Mouse (Mus musculus) CH12.LX (cell line): ENCODE measurements around the gene 2210011C24Rik. TPM values are rescaled to one million over a fixed set of nuclear protein-coding genes. Genes with fewer than 3 reads are reported as not detected.
A peak's percentile ranks its signal among the peaks of the same experiment; 100 is the strongest.

ENCODE experiments used
- DNase-seq: peaks from one replicate; pipeline ENCODE4 v3.0.0-alpha.2; 2013; ENCODE audit errors: extremely low read depth
- H3K27ac ChIP-seq: 2 replicates; pipeline ENCODE4 v1.5.1; 2012; ENCODE audit warnings: low read depth, mild to moderate bottlenecking, control low read depth, moderate library complexity; ENCODE audit not compliant: insufficient read depth
- H3K27me3 ChIP-seq: replicated peaks from 2 replicates; pipeline ENCODE3; 2012; ENCODE audit warnings: inconsistent platforms
- H3K36me3 ChIP-seq, 2 experiments: replicated peaks in 1 of 2; 2 replicates each; pipeline versions ENCODE3 to v1.6.1; 2012; ENCODE audit warnings: inconsistent platforms in 1 of 2, low read length in 1 of 2, mild to moderate bottlenecking in 1 of 2, mixed read lengths in 1 of 2, moderate library complexity in 1 of 2; ENCODE audit not compliant: control insufficient read depth in 1 of 2, insufficient read depth in 1 of 2
- H3K4me1 ChIP-seq, 2 experiments: 2 replicates each; pipeline ENCODE4 v1.6.1; 2012; ENCODE audit warnings: inconsistent platforms in 1 of 2, moderate library complexity in 1 of 2; ENCODE audit not compliant: insufficient read depth in 2 of 2, control insufficient read depth in 1 of 2
- H3K4me2 ChIP-seq: 2 replicates; pipeline ENCODE4 v1.6.1; 2012; ENCODE audit warnings: low read depth, mild to moderate bottlenecking, control low read depth; ENCODE audit not compliant: poor library complexity, insufficient read depth, severe bottlenecking
- H3K4me3 ChIP-seq, 3 experiments: fragments of 150-350 bp in 1 of 3; sonication (generic) in 1 of 3; replicated peaks in 1 of 3; 2 replicates each; pipeline versions ENCODE3 to v1.5.1; 2011 to 2012; ENCODE audit warnings: low read depth in 2 of 3, low read length in 2 of 3, mild to moderate bottlenecking in 2 of 3, moderate library complexity in 2 of 3, control low read depth in 1 of 3, improper control_type of control experiment in 1 of 3, inconsistent platforms in 1 of 3, mixed read lengths in 1 of 3; ENCODE audit not compliant: poor library complexity in 1 of 3
- H3K79me2 ChIP-seq: replicated peaks from 2 replicates; pipeline ENCODE4 v1.6.1; 2012; ENCODE audit warnings: mild to moderate bottlenecking, moderate library complexity; ENCODE audit not compliant: control insufficient read depth, poor library complexity, insufficient read depth, severe bottlenecking; ENCODE audit errors: extremely low read depth
- H3K9ac ChIP-seq: 2 replicates; pipeline ENCODE4 v1.6.1; 2012; ENCODE audit warnings: low read depth, mild to moderate bottlenecking, control low read depth, moderate library complexity; ENCODE audit not compliant: insufficient read depth
- H3K9me3 ChIP-seq: replicated peaks from 2 replicates; pipeline ENCODE3; 2012; ENCODE audit warnings: low read length, inconsistent platforms, mixed read lengths
- BHLHE40 ChIP-seq: IDR thresholded peaks from 2 replicates; pipeline ENCODE4 v1.6.1; 2011; ENCODE audit warnings: mild to moderate bottlenecking, low read depth, low read length, improper control_type of control experiment
- CTCF ChIP-seq, 2 experiments: IDR thresholded peaks in 1 of 2; conservative IDR thresholded peaks in 1 of 2; 2 replicates each; pipeline ENCODE4 v1.5.1; 2011 to 2012; ENCODE audit warnings: low read depth in 2 of 2, low read length in 2 of 2, improper control_type of control experiment in 1 of 2, inconsistent platforms in 1 of 2, mild to moderate bottlenecking in 1 of 2, moderate library complexity in 1 of 2
- EP300 ChIP-seq: IDR thresholded peaks from 2 replicates; pipeline ENCODE4 v1.6.1; 2011; ENCODE audit warnings: low read length, improper control_type of control experiment
- ETS1 ChIP-seq: conservative IDR thresholded peaks from 2 replicates; pipeline ENCODE4 v1.6.1; 2012; ENCODE audit warnings: low read depth, mild to moderate bottlenecking, inconsistent platforms, low read length, improper control_type of control experiment, moderate library complexity
- IRF4 ChIP-seq: IDR thresholded peaks from 2 replicates; pipeline ENCODE4 v1.6.1; 2014; ENCODE audit warnings: low read depth, mild to moderate bottlenecking, inconsistent platforms, low read length, improper control_type of control experiment
- KAT2A ChIP-seq: IDR thresholded peaks from 2 replicates; pipeline ENCODE4 v1.6.1; 2012; ENCODE audit warnings: low read length, improper control_type of control experiment, inconsistent platforms; ENCODE audit not compliant: insufficient replicate concordance
- MAZ ChIP-seq: IDR thresholded peaks from 2 replicates; pipeline ENCODE4 v1.6.1; 2012; ENCODE audit warnings: low read depth, mild to moderate bottlenecking, inconsistent platforms, low read length, improper control_type of control experiment, moderate library complexity
- MXI1 ChIP-seq: IDR thresholded peaks from 2 replicates; pipeline ENCODE4 v1.6.1; 2011; ENCODE audit warnings: mild to moderate bottlenecking, low read depth, low read length, improper control_type of control experiment
- MYC ChIP-seq: IDR thresholded peaks from 2 replicates; pipeline ENCODE4 v1.6.1; 2011; ENCODE audit warnings: low read depth, mild to moderate bottlenecking, improper control_type of control experiment, low read length
- NELFE ChIP-seq: IDR thresholded peaks from 2 replicates; pipeline ENCODE4 v1.6.1; 2011; ENCODE audit warnings: low read depth, low read length, improper control_type of control experiment
- NRF1 ChIP-seq: IDR thresholded peaks from 2 replicates; pipeline ENCODE4 v1.6.1; 2014; ENCODE audit warnings: low read depth, mild to moderate bottlenecking, inconsistent platforms, low read length, improper control_type of control experiment, moderate library complexity
- RAD21 ChIP-seq: IDR thresholded peaks from 2 replicates; pipeline ENCODE4 v1.6.1; 2011; ENCODE audit warnings: low read depth, mild to moderate bottlenecking, low read length, improper control_type of control experiment, moderate library complexity
- SIN3A ChIP-seq: IDR thresholded peaks from 2 replicates; pipeline ENCODE4 v1.6.1; 2012; ENCODE audit warnings: low read length, improper control_type of control experiment, inconsistent platforms
- SMC3 ChIP-seq: IDR thresholded peaks from 2 replicates; pipeline ENCODE4 v1.6.1; 2011; ENCODE audit warnings: low read depth, low read length, improper control_type of control experiment
- UBTF ChIP-seq: IDR thresholded peaks from 2 replicates; pipeline ENCODE4 v1.6.1; 2012; ENCODE audit warnings: low read depth, mild to moderate bottlenecking, inconsistent platforms, low read length, improper control_type of control experiment, moderate library complexity
- ZC3H11A ChIP-seq: IDR thresholded peaks from 2 replicates; pipeline ENCODE4 v1.6.1; 2012; ENCODE audit warnings: low read depth, mild to moderate bottlenecking, inconsistent platforms, low read length, improper control_type of control experiment
- ZKSCAN1 ChIP-seq: IDR thresholded peaks from 2 replicates; pipeline ENCODE4 v1.6.1; 2012; ENCODE audit warnings: low read depth, inconsistent platforms, low read length, improper control_type of control experiment, borderline replicate concordance
- dilution Hi-C: fragments of 300-500 bp; cut with MboI; formaldehyde crosslinking; loops from 2 replicates; pipeline ENCODE4 v1.14.3; 2020; ENCODE audit warnings: low sequenced_read_pairs; ENCODE audit not compliant: extremely low pct_unique_long_range_greater_than_20kb, extremely low pct_ligation_motif_present
- in situ Hi-C: fragments of 300-500 bp; cut with MboI; formaldehyde crosslinking; loops from 3 replicates; pipeline ENCODE4 v1.14.3; 2019; ENCODE audit warnings: low sequenced_read_pairs, low pct_ligation_motif_present, low pct_unique_long_range_greater_than_20kb, mixed read lengths
- polyA plus RNA-seq: library from polyadenylated mRNA; unstranded; fragments of >175 nt; gene quantifications from 2 replicates; pipeline ENCODE4 v1.2.1, GENCODE M21; 2012; ENCODE audit warnings: low read depth; ENCODE audit not compliant: insufficient read length
- total RNA-seq, 2 experiments: library from RNA; depleted of rRNA; stranded (reverse); fragments of 300-350 nt in 1 of 2; fragments of >200 nt in 1 of 2; gene quantifications; 2 replicates each; pipeline ENCODE4 v1.2.3; 2012 to 2014

2210011C24Rik gene
- total and polyA plus RNA-seq, 3 experiments, result not detected

DNA sequence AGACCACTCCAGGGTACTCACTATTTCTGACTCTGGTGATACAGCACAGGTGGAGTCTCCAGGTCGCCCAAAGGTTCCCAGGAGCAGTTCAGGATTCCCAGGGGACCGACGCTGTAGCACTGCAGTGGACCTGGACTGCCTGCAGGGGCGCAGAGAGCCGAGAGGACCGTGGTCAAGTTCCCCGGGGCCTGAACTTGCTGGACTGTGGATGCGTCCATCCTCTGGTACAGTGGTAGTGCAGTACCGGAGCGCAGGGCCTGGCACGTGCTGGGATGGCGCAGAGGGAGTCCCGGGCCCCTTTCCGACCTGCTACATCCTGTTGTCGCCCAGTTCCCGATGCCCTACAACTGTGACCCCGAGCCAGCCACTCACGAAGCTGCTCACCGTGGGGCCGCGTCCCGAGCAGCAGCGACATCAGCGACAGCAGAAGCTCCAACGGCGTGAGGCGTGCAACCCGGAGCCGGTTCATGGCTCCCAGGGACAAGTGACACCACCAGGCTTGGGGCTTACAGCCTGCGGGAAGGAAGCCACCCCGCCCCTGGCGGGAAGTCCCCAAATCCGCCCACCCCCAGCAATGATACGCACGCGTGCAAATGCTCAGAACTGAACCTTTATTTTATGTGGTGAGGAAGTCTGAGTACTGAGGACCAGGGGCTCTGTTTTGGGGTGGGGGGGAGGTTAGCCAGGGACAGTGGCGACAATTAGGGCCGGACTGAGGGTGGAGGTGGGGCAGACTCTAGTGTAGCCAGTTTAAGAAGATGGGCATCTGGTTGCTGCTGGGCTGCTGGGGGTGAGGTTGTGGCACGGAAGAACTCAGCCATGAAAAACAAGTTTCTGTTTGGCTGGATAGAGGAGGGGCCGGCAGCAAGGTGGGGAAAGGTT is 30.3 kb upstream of the 2210011C24Rik start, which contains the start of gene Il27ra:
TSS of gene Il27ra (minus strand) at position 524 of the 882 bp plus-strand sequence.
- Histone ChIP-seq H3K4me1 (peaks cover 6 to 20% of the 10 kb centered on the region in 2 experiments), H3K27ac (no peak within 1 kb of the TSS), H3K36me3 (peaks cover 0 to 20% of the 10 kb centered on the region in 2 experiments), H3K9me3 (peaks cover 3% of the 10 kb centered on the region), H3K4me3 (peak within 1 kb of the TSS; percentile 44 to 66 (median 66)), H3K4me2 (peak within 1 kb of the TSS; percentile 79), H3K9ac (peak within 1 kb of the TSS; percentile 59), H3K27me3 (peaks cover 9% of the 10 kb centered on the region), H3K79me2 (no peaks in the 10 kb centered on the region)
- TF ChIP-seq RAD21, result peak; percentile 51
- peak; percentile 53 to 78 for TF ChIP-seq CTCF (conservative IDR thresholded peaks at IDR 0.05 in 1 of 2, IDR thresholded peaks at IDR 0.05 in 1 of 2; ENCODE audit: low read depth in 2 of 2, low read length in 2 of 2)
- TF ChIP-seq NRF1, result peak; percentile 45
- peak; percentile 72; the same call in 1 of the 2 replicates for TF ChIP-seq KAT2A
- no peak for TF ChIP-seq NELFE
- TF ChIP-seq SMC3, result peak; percentile 36
- TF ChIP-seq EP300, result no peak
- TF ChIP-seq IRF4, result peak; percentile 24; the same call in 1 of the 2 replicates
- TF ChIP-seq MXI1, result peak; percentile 54; the same call in 1 of the 2 replicates
- TF ChIP-seq ETS1, result no peak
- 0 out of 2 replicates have a peak, but pooled peaks have one; percentile 14 for TF ChIP-seq MAZ
- no peak for TF ChIP-seq MYC
- peak; percentile 66 for TF ChIP-seq BHLHE40
- no peak for TF ChIP-seq ZKSCAN1
- TF ChIP-seq SIN3A, result peak; percentile 50; the same call in 1 of the 2 replicates
- TF ChIP-seq UBTF, result no peak
- in situ Hi-C loops, result loop anchor here (25.0 kb wide), 1 partner anchor 295 kb away; no protein-coding TSS in a partner anchor
- DNase-seq, result peak; percentile 58
- dilution Hi-C loops, result no loop called here

GRCm38 (mm10) chr8:84039050-84039449 is 27.1 kb upstream of the 2210011C24Rik start:
- Histone ChIP-seq H3K4me1 (peaks cover 6 to 20% of the 10 kb centered on the region in 2 experiments), H3K9ac (no peak overlapping the region), H3K9me3 (no peaks in the 10 kb centered on the region), H3K4me2 (no peak overlapping the region), H3K36me3 (peaks cover 0 to 31% of the 10 kb centered on the region in 2 experiments), H3K4me3 (no peak overlapping the region), H3K79me2 (no peaks in the 10 kb centered on the region)
- in situ Hi-C loops (loop anchor here (5.0 to 25.0 kb wide), 2 partner anchors 133 to 298 kb away; no protein-coding TSS in a partner anchor), dilution Hi-C loops (no loop called here)
- peak; percentile 75 for DNase-seq
- peak; percentile 57 for TF ChIP-seq ZC3H11A
- TF ChIP-seq CTCF (conservative IDR thresholded peaks at IDR 0.05 in 1 of 2, IDR thresholded peaks at IDR 0.05 in 1 of 2; ENCODE audit: low read depth in 2 of 2, low read length in 2 of 2), result peak; percentile 73 to 93
- TF ChIP-seq ETS1, result no peak
- TF ChIP-seq RAD21, result peak; percentile 90
- TF ChIP-seq SMC3, result peak; percentile 91
- TF ChIP-seq, all 38 proteins: peak for 4
- Histone ChIP-seq H3K27ac (no peak overlapping the region), H3K27me3 (peaks cover 4% of the 10 kb centered on the region)
